Mouse (Mus musculus) left cerebral cortex, adult 8-10 months (tissue): ENCODE results near the gene Zmynd12. TPM values are rescaled to one million over a fixed set of nuclear protein-coding genes. Genes with fewer than 3 reads are reported as not detected.

Source experiments
- DNase-seq, 2 experiments: peaks; one replicate each; pipeline ENCODE4 v3.0.0; 2022; ENCODE audit warnings: low spot score in 2 of 2
- total RNA-seq, 4 experiments: library from RNA; stranded (reverse); gene quantifications; 2 replicates each; pipeline ENCODE4 v1.2.4; 2022

Zmynd12 gene
- total RNA-seq, 4 experiments from 2014 or later, result 0.46 to 1.2 (median 0.76) TPM

DNA sequence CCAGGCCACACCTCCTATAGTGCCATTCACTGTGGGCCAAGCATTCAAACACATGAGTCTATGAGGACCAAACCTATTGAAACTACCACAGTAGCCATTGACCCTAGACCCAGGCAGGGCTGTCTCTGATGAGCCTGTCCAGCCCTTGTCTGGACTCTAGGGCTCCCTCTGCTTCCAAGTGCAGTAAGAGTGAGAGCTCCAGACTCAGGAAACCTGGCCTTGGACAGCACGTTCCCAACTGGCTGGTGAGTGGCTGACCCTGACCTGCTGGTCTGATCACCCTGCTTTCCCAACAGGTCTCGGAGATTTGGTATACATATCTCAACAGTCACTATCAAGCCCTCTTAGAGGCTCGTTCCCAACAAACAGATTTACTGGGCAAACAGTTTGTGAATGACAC lies 25.2 kb downstream of the Zmynd12 start:
- DNase-seq, result no peak

DNA sequence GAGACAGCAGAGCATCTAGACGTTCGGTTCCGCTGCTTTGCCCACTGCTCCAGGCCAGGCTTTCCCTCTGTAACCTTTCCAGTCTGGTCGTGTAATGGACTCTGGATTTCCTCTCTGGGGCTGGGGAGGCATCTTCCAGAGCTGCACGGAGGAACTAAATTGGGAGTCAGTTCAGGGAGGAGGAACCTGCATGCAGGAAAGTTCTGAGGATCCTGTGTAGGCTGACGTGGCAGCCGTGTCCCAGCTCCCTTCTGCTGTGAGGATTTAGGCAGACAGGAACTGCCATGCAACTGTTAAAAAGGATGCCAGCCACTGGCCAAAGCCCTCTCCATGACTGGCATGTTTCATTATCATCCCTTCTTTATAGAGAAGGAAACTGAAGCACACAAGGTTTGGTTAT lies 27.8 kb downstream of the Zmynd12 start:
- no peak for DNase-seq

DNA sequence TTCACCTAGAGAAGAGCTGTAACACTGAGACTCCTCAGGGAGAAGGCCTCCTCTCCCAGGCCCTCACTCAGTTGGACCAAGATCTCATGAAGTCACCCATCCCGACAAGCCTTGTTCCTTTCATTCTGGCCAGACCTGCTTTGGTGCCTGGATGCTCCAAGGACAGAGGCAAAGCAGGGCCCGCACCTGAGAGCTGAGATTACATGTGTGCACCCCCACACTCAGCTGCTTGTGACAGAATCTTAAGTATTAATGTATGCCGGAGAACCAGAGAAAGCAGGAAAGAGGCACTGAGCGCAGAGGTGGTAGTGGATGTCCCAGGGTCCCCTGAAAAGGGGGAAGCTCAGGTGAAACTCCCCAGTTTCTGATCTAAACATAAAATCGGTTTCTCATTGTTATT lies 30.5 kb downstream of the Zmynd12 start:
- no peak for DNase-seq

DNA sequence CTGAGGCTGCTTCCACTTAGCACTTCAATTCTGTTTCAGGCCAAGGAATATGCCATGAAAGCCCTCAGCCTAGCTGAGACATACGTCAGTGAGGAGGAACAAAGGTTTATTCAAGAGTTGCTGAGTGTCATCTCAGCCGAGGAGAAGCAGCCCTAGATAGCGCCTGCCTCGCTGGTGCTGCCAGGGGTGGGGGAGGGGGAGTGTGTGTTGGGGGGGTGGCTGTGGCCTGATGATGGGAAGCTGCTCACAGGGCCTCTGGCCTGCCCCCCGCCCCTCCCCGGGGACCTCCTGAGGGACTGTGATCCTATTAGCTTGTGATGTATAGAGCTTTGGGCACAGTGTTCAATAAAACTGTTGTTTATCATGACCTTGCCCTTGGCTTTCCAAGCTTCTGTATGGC lies 30.9 kb downstream of the Zmynd12 start:
- no peak for DNase-seq

DNA sequence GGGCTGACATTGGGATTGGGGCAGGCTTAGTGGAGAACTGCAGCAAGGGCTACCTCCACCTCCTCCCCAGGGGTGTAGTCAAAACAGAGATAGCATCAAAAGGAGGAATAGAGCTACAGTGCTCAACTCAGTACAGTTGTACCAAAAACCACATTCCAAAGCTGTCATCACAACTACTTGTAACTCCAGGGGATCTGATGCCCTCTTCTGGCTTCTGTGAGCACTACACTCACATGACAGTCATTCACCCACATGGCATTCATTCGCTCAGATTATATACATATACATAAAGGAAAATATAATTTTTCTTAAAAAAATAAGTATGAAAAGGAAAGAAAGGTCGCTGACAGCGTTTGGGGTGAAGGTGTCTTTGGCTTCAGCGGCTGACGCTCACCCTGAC lies 37.7 kb downstream of the Zmynd12 start:
- DNase-seq, result no peak

DNA sequence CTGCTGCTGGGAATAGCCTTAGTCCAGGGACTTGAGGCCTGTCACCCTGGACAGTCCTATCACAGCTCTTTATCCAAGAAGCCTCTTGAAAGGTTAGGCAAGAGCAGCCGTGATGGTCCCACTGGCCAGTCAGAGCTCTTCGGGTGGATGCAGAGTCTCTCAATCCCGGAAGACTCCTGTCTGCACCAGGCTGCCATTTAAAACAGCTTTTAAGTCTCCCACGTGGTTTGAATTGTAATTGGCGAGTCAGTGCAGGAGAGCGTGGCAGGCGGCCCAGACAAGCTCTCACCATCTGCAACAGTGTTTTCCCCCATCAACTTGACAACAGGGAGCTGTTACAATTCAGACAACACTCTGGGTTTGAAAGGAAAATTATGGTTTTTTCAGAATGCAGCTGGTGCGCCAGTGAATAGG lies 38.1 kb downstream of the Zmynd12 start:
- DNase-seq, result peak; percentile 58 to 86

DNA sequence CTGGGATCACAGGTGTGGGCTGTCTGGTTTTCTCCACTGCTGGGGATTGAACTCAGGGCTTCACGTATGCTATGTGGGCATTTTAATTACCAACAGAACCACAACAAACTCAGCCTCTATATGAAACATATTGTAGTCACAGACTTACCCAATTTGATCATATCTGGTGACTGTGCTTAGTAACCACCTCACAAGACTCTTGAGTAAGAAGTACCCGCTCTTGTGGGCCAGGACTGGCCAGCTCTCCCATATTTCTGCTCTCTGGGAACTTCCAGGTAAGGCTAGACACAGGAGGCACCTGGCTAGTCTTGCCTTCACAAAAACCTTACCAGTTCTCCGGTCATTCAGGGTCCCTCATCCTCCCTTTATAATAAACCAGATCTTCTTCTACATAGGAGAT lies 39.8 kb downstream of the Zmynd12 start:
- DNase-seq, result no peak

DNA sequence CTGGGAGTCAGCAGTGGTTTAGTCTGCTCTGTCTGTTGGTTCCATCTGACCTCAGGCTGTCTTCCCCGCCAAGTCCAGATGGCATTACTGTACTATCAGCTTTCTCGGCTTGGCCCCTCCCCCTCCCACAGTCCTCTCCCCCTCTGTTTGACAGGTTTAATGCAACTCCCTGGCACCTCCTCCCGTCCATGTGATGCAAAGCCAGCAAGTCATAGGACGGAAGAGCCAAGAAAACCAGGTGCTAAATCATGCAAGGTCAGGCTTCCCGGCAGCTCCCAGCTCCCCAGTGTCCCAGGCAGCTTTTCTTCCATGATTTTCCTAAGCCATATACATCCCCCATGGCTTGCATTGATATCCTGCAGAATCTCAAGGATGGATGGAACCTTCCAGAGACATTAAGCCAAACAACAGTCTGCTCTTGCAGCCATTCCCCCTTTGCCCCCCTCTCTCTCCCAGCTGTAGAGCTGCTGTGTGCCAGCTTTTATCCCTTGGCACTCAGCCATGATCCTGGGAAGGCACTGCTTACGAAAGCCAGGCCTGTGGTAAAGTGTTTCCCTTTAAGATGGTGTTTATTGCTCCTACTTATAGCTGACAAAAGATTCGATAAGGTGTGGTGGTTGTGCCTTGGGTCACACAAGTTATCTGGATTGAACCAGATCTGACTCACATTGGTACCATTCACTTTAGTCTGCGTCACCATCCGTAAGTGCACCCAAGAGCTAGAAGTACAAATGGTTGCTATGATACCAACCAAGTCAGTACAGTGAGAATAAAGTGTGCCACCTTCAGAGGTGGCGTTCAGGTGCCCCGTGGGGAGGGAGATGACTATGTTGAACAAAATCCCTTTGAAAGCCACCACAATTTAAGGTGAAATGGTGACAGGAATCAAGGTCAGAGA lies 40.5 kb downstream of the Zmynd12 start:
- DNase-seq, result no peak

DNA sequence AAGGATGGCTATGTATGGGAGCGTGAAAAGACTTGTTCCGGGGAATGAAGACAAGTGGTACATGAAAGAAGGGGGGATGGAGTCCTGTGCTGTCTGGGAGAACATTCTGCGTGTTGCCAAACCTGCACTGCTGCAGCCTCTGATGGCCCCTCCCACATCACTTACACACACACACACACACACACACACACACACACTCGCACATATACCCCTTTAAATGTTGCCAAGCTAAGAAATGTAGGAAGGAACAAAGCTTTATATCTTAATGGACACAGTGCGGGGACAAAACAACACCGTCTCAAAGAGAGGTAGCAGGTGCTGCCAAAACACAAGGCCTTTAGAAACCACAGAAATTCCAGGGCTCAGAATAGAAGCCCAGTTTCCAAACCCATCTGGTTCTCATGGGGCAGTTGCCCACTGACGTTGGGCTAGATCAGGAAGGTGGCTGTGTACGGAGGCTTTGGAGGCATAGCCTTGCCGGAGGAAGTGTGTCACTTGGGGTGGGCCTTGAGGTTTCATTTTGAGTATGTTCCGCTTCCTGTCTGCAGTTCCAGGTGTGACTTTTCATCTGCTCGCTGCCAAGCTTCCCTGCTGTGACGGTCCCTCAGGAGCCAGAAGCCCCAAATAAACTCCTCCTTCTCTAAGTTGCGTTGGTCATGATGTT lies 41.3 kb downstream of the Zmynd12 start:
- no peak for DNase-seq

DNA sequence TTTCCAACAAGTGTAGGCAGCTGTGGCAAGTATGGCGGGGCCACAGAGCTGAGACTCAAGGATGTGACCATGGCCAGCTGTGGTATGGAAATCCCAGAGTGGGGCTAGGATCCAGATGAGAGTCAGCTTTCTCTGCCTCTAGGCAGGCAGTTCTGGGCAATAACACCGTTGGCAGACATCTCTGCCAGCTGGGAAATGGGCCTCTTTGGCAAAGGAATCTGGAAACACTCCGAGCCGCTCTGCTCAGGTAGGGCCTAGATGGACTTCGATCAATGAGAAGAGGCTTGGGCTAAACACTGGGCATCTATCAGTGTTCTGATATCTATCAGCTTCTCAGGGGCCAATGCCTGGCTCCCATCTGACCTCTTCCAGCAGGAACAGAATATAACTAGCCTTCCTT lies 43.2 kb downstream of the Zmynd12 start:
- no peak for DNase-seq

DNA sequence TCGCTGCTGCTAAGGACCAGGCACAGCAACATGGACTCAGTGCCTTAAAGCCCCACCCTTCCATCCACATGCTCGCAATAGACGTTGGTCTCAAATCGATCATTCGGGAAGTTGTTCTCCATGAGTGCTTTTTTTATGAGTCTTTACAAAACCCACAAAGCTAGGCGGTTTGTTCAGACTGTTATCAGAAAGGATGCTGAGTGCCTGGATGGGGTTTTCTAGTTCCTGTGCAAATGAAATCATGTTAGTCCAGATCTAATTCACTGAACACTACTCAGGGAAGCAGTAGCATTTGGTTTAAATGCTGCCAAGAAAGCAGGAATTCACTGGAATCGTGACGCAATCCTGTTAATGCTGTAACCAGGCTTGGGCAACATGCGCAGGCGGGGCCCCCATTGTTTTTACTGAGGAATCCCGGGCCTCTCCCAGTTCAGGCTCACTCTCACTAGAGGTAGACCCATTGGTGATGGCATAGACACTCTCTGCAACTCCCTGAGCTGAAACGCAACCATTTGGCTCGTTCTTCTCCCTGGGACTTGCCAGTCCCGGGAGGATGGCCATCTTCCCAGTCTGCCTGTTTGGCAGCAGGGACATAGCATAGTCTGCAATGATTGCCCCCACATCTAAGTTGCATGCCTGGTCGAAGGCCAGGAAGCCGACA lies 45.2 kb downstream of the Zmynd12 start:
- DNase-seq, result no peak

DNA sequence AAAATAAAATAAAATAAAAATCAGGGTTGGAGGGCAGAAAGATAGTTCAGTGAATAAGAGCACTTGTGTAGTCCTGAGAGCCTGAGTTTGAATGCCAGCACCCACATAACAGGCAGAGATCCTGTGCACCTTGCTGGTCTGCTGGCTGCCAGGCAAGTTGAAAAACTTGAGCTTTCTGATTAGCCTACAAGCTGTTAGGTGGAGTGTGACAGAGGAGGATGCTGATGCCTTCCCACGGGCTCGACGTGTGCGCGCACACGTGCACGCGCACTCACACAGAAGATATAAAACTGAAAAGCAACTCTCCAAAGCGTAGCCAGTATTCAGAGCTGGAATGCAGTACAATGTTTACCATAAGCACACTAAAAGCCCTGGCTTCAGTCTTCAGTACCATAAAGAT lies 49.9 kb downstream of the Zmynd12 start:
- DNase-seq, result no peak

DNA sequence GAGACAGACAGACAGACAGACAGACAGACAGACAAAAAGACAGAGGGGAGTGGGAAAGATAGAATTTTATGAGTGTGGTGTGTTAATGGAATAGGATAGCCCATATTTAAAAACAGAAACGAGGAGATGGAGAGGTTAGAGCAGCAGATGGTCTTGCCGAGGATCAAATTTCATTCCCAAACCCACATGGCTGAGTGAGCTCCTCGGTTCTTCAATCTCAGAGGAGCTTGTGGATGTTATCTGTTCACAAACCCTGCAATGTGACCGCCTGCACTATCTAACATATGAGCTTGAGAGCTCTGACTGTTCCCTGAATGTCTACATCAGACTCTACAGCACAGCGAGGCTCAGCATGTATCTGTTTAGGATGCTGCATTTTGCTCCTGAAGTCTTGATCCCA lies 50.5 kb downstream of the Zmynd12 start:
- no peak for DNase-seq

DNA sequence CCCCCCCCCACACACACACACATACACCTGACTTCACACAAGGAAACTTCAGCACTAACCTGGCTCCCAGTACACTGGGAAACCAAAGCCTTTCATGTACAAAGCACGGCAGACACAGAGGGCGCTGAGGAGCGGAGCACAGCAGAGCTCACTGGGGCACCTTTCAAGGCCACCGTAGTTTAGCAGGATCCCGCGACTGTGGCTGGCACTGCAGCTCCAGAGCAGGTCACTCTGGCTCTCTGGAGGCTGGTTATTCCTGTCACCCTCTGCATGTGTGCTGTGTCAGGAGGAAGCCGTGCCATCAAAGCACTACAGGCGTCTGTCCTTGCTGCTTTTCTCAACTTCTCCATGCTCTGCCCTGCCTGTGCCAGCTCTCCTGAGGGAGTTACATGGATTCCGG lies 60.4 kb downstream of the Zmynd12 start:
- no peak for DNase-seq

DNA sequence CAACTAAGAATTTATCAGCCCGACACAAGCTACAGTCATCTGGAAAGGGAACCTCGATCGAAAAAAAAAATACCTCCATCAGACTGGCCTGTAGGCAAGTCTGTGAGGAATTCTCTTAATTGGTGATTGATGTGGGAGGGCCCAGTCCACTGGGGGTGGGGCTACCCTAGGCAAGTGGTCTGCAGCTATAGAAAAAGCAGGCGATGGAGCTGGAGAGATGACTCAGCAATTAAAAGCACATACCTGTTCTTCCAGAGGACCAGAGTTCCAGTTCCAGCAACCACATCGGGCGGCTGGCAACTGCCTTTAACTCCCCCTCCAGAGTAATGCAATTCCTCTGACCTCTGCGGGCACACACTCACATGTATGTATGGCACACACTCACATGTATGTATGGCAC lies 62.3 kb downstream of the Zmynd12 start:
- no peak for DNase-seq

DNA sequence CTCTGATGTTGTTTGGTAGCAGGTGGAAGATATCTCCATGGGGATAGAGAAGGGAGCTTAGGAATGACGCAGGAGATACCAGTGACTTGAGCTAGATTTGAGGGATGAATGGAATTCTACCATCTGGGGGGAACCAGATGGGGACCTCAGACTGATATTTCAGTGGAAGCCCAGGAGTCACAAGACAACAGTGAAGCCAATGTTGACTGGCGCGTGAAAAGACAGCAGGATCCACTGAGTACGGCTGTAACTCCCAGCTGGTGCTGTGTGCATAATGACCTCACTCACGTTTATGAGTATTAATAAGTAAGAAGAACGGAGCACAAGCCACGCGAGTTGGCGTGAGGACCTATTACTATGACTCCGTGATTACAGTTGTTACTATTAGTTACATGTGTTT lies 67.1 kb downstream of the Zmynd12 start:
- no peak for DNase-seq

DNA sequence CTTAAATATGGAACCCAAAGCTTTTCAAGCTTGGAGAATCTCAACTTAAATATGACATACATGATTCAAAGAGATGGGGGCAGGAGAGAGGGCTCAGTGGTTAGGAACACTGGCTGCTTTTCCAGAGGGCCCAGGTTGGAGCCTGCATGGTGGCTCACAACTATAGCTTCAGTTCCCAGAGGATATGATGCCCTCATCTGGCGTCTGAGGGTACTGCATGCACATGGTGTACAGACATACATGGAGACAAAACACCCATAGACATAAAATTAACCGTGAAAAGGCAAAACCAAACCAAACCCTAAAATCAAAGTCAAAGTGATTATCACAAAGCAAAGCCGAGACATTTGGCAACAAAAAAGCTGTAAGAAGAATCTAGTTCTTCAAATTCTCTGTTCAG lies 68.2 kb downstream of the Zmynd12 start:
- peak in 1 of 2 experiments; percentile 23 for DNase-seq

DNA sequence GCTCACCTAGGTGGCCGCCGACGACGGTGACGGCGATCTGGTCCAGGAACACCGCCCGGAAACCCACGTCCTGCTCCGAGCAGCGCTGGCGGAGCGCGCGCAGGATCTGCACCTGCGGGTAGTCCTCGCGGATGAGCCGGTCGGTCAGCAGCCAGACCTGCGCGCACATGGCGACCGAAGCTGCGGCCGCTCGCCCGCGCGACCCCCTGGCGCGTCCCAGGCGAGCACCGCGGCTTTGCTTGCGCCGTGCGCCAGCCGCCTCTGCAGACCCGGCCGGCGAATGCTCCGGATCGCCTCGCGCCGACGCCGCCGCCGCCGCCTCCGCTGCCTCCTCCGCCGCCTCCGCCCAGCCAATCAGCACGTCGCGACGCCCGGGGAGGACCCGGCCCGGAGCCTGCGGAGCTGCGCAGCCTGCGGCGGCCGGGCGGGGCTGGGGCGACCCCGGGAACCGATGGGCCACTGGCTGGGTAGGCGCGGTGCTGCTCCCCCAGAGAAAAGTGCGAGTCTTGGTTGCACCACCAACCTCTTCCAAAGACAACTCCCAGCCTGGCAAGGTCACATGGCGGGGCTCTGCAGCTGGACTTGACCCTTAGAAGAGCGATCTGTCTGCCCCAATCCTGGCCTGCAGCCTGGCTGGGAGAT lies 69.8 kb downstream of the Zmynd12 start, which contains the start of gene Rimkla:
Rimkla (minus strand) TSS at position 338 of the 642 bp plus-strand sequence.
- peak; percentile 35 to 54 for DNase-seq

DNA sequence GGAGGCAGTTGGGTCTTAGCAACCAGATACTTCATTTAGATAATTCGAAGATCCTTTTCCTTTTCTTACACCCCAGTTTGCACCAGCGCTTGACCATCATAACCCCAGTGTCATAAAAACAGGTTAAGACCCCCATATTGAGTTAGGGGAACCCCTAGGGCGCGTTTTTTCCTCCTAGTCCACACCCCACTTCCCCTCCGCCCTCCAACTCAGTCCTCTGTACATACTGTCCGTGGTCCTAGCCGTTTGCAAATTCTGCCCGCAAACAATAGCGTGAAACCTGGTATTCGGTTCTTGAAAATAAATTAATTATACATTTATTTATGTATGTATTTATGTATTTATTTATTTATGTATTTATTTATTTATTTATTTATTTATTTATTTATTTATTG lies 70.3 kb downstream of the Zmynd12 start:
- no peak for DNase-seq

DNA sequence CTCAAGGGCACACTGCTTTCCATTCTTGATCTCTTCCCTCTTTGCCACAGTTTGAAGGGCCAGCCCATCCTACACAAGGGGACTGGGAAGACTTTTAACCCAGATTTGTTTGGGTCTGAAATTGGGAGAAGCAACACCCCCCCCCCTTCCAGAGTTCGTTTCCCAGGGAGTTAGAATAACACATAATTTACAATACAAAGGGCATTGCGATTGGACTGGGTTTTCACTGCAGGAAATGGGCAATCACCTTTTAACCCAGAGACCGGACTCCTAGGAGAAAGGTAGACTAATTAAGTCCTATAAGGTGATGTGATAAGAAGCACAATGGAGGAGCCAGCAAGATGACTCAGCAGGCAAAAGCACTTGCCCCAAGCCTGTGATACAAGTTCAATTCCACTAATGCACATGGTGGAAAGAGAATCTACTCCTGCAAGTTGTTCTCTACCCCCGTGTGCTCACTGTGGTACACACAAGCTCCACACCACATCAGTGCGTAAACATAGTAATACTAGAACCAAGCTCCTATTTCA lies 75.8 kb downstream of the Zmynd12 start:
- no peak for DNase-seq

DNA sequence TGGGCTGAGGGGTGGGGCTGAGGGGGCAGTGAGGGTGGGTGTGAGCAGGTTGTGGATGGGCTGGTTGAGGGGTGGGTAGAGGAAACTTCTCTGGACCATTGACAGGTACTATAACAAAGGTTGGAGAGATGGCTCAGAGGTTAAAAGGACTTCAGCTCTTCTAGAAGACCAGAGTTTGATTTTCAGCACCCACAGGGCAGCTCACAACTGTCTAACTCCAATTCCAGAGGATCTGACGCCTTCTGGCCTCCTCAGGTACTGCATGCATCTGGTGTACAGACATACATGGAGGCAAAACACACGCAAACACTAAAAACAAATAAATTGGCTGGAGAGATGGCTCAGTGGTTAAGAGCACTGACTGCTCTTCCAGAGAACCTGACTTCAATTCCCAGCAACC lies 89.0 kb downstream of the Zmynd12 start:
- DNase-seq, result no peak

DNA sequence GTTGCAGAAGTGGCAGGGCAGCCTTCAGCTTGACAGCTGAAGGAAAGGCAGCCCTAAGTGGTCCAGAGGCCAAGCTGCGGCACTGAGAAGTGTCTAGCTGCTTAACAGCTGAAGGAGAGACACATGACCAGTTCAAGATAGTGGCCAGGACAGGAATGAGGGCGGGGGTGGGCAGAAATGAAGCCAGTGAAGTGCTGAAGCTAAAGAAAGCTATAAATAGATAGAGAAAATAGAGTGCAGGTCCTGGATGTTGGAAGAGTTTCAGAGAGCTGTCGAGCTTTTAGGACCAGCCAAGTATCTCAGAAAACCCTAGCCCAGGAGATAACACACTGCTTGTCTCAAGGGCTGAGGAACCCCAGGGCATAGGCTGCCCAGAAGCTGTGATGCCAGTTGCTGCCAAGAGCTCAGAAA lies 90.1 kb downstream of the Zmynd12 start:
- no peak for DNase-seq
